Mouse (Mus musculus) forebrain, postnatal 0 days (tissue): ENCODE measurements around the gene Nrtn. TPM values are rescaled to one million over a fixed set of nuclear protein-coding genes. Genes with fewer than 3 reads are reported as not detected.

Source experiments
- ATAC-seq: fragments of 200-750 bp; cut with Nextera tagmentation; 2 replicates; pipeline ENCODE4 v1.8.0; 2017; ENCODE audit warnings: mild to moderate bottlenecking, moderate library complexity
- DNase-seq: peaks from one replicate; pipeline ENCODE4 v3.0.0-alpha.2; 2015
- H3K27ac ChIP-seq: fragments of 300-500 bp; sonication (generic); 2 replicates; pipeline ENCODE4 v1.5.1; 2014; ENCODE audit warnings: low read depth, mild to moderate bottlenecking, antibody characterized with exemption, low read length, moderate library complexity, mixed read lengths
- H3K27me3 ChIP-seq: fragments of 300-500 bp; sonication (generic); 2 replicates; pipeline ENCODE4 v1.6.1; 2014; ENCODE audit warnings: mild to moderate bottlenecking, low read length, mixed read lengths; ENCODE audit not compliant: insufficient read depth
- H3K36me3 ChIP-seq: fragments of 300-500 bp; sonication (generic); 2 replicates; pipeline ENCODE4 v1.6.1; 2014; ENCODE audit warnings: mild to moderate bottlenecking, moderate library complexity; ENCODE audit not compliant: insufficient read depth
- H3K4me1 ChIP-seq: fragments of 300-500 bp; sonication (generic); 2 replicates; pipeline ENCODE4 v1.6.1; 2014; ENCODE audit warnings: antibody characterized with exemption; ENCODE audit not compliant: insufficient read depth
- H3K4me2 ChIP-seq: fragments of 300-500 bp; sonication (generic); 2 replicates; pipeline ENCODE4 v1.6.1; 2014; ENCODE audit warnings: low read depth, mild to moderate bottlenecking, moderate library complexity
- H3K4me3 ChIP-seq: fragments of 300-500 bp; sonication (generic); 2 replicates; pipeline ENCODE4 v1.5.1; 2014; ENCODE audit warnings: low read depth, low read length, mixed read lengths
- H3K9ac ChIP-seq: fragments of 300-500 bp; sonication (generic); 2 replicates; pipeline ENCODE4 v1.6.1; 2014; ENCODE audit warnings: mild to moderate bottlenecking
- H3K9me3 ChIP-seq: fragments of 300-500 bp; sonication (generic); 2 replicates; pipeline ENCODE4 v1.6.1; 2016; ENCODE audit warnings: low read length
- CTCF ChIP-seq: sonication (generic); IDR thresholded peaks from 2 replicates; pipeline ENCODE4 v1.5.1; 2016; ENCODE audit warnings: antibody characterized with exemption, control low read depth, low read depth
- WGBS: fragments of 180-500 bp; shearing (Covaris S2); extraction: QIAGEN DNeasy Blood & Tissue Kit; methylation state at CpG from one replicate; pipeline ENCODE4 v1.1.7; 2014; 5-methylcytosine and 5-hydroxymethylcytosine counted together
- polyA plus RNA-seq: library from polyadenylated mRNA; unstranded; fragments of >200 nt; fragmentation: Nextera tagmentation; extraction: Ambion mirVana; gene quantifications from 2 replicates; pipeline ENCODE4 v1.2.1, GENCODE M21; 2015
- total RNA-seq: library from RNA; depleted of rRNA; stranded (reverse); fragments of >200 nt; gene quantifications from 2 replicates; pipeline ENCODE4 v1.2.3, GENCODE M21; 2014

Gene Nrtn
- total and polyA plus RNA-seq, 2 experiments from 2014 or later = 1.9 to 2.8 TPM

GRCm38 (mm10) chr17:56789286-56789685 is 32.0 kb upstream of the Nrtn start:
- WGBS = 87% methylated on average over 6 of the region's 6 CpGs

GRCm38 (mm10) chr17:56788886-56789285 is 31.6 kb upstream of the Nrtn start:
- Histone ChIP-seq H3K4me3 (no peak overlapping the region), H3K4me2 (no peak overlapping the region), H3K9ac (no peak overlapping the region), H3K9me3 (no peaks in the 10 kb centered on the region), H3K27me3 (no peaks in the 10 kb centered on the region), H3K27ac (no peak overlapping the region), H3K36me3 (no peaks in the 10 kb centered on the region), H3K4me1 (no peaks in the 10 kb centered on the region)
- DNase-seq = no peak
- no peak for TF ChIP-seq CTCF
- ATAC-seq = no peak
- 68% methylated on average over 3 of the region's 3 CpGs for WGBS

More at GRCm38 (mm10) chr17:56789286-56789685, 32.0 kb upstream of the Nrtn start:
- no peaks in the 10 kb centered on the region for H3K36me3 ChIP-seq
- H3K4me2 ChIP-seq = no peak overlapping the region
- DNase-seq (no peak), ATAC-seq (no peak)
- no peak overlapping the region for H3K27ac ChIP-seq
- no peaks in the 10 kb centered on the region for H3K27me3 ChIP-seq
- H3K4me3 ChIP-seq = no peak overlapping the region
- H3K4me1 ChIP-seq = no peaks in the 10 kb centered on the region
- no peaks in the 10 kb centered on the region for H3K9me3 ChIP-seq
- no peak for TF ChIP-seq CTCF
- no peak overlapping the region for H3K9ac ChIP-seq

- no peak for TF ChIP-seq CTCF
- no peak overlapping the region for H3K4me2 ChIP-seq
- H3K27ac ChIP-seq = no peak overlapping the region
- no peaks in the 10 kb centered on the region for H3K27me3 ChIP-seq
- ATAC-seq = no peak
- H3K4me1 ChIP-seq = no peaks in the 10 kb centered on the region
- no peak overlapping the region for H3K4me3 ChIP-seq
- no peak for DNase-seq
- H3K9ac ChIP-seq = no peak overlapping the region
- no peaks in the 10 kb centered on the region for H3K36me3 ChIP-seq
- WGBS = 90% methylated on average over 13 of the region's 13 CpGs
- H3K9me3 ChIP-seq = no peaks in the 10 kb centered on the region
These were observed 23.1 kb upstream of the Nrtn start for GRCm38 (mm10) chr17:56780291-56780978.

GRCm38 (mm10) chr17:56778779-56779362 is 21.5 kb upstream of the Nrtn start:
- WGBS = 44% methylated on average over 3 of the region's 3 CpGs
- H3K27me3 ChIP-seq = no peaks in the 10 kb centered on the region
- no peak overlapping the region for H3K4me2 ChIP-seq
- TF ChIP-seq CTCF = no peak
- no peaks in the 10 kb centered on the region for H3K36me3 ChIP-seq
- H3K9ac ChIP-seq = no peak overlapping the region
- DNase-seq (no peak), ATAC-seq (no peak)
- no peak overlapping the region for H3K27ac ChIP-seq
- no peak overlapping the region for H3K4me3 ChIP-seq
- no peaks in the 10 kb centered on the region for H3K4me1 ChIP-seq
- no peaks in the 10 kb centered on the region for H3K9me3 ChIP-seq

GRCm38 (mm10) chr17:56777568-56777967 is 20.2 kb upstream of the Nrtn start:
- Histone ChIP-seq H3K36me3 (no peaks in the 10 kb centered on the region), H3K9ac (no peak overlapping the region), H3K4me1 (no peaks in the 10 kb centered on the region), H3K27ac (no peak overlapping the region), H3K27me3 (no peaks in the 10 kb centered on the region), H3K9me3 (no peaks in the 10 kb centered on the region), H3K4me2 (no peak overlapping the region), H3K4me3 (no peak overlapping the region)
- peak; percentile 25; the same call in 1 of the 2 replicates for TF ChIP-seq CTCF
- ATAC-seq (no peak), DNase-seq (no peak)
- 93% methylated on average over 11 of the region's 11 CpGs for WGBS

GRCm38 (mm10) chr17:56769950-56770349 is 12.6 kb upstream of the Nrtn start, which contains the start of gene Prr22:
TSS of gene Prr22 (plus strand) at chr17:56770250.
- Histone ChIP-seq H3K27me3 (no peaks in the 10 kb centered on the region), H3K9me3 (no peaks in the 10 kb centered on the region), H3K36me3 (peaks cover 45% of the 10 kb centered on the region), H3K27ac (no peak within 1 kb of the TSS), H3K9ac (no peak within 1 kb of the TSS), H3K4me3 (no peak within 1 kb of the TSS), H3K4me1 (peaks cover 6% of the 10 kb centered on the region; the same call in 1 of the 2 replicates), H3K4me2 (no peak within 1 kb of the TSS)
- no peak for ATAC-seq
- TF ChIP-seq CTCF = no peak
- 89% methylated on average over 5 of the region's 5 CpGs for WGBS
- no peak for DNase-seq

GRCm38 (mm10) chr17:56768941-56769340 is 11.6 kb upstream of the Nrtn start:
- ATAC-seq (no peak), DNase-seq (no peak)
- Histone ChIP-seq H3K36me3 (peaks cover 45% of the 10 kb centered on the region), H3K4me3 (no peak overlapping the region), H3K9ac (no peak overlapping the region), H3K4me2 (no peak overlapping the region), H3K27me3 (no peaks in the 10 kb centered on the region), H3K27ac (no peak overlapping the region), H3K4me1 (peaks cover 6% of the 10 kb centered on the region; the same call in 1 of the 2 replicates), H3K9me3 (no peaks in the 10 kb centered on the region)
- TF ChIP-seq CTCF = no peak
- 95% methylated on average over 11 of the region's 11 CpGs for WGBS
